Mouse (Mus musculus): ENCODE results near the gene Cdh13.

DNA sequence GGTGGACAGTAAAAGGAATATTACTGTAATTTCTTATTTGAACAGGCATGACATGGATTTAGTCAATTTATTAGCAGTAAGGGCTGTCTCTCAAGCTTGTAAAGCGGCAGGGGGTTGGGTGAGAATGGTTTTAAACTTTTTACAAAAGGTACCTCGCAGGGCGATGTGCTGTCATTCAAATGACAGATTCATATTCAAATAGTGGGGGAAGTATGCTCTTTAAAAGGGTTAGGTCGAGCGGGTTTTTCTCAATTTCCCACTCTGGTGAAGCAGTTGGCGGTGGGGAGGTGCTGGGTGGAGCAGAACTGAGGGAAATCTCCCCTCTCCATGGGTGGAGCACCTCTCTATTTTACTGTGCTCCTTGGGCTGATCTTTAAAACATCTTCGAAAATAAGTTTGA, 513.0 kb downstream of the Cdh13 start:
- TF ChIP-seq POLR2A (IDR thresholded peaks at IDR 0.05; ENCODE audit: extremely low read depth, insufficient read depth, low read length) (no peak), CTCF (IDR thresholded peaks at IDR 0.05; ENCODE audit: extremely low read depth, insufficient read depth, low read length) (no peak)

Data from cortical plate, adult 2 months (tissue).